Mouse (Mus musculus) limb, embryonic 15.5 days (tissue): ENCODE measurements at regions not wholly inside any gene's neighbourhood (a gene's known extent, or its start where the extent isn't known, plus 50 kb on each side); places are given as distances from the start of the nearest gene placed in this dataset.

ENCODE experiments used
- ATAC-seq: fragments of 200-750 bp; cut with Nextera tagmentation; 2 replicates; pipeline ENCODE4 v1.8.0; 2017; ENCODE audit warnings: low read depth, moderate TSS enrichment; ENCODE audit not compliant: insufficient number of reproducible peaks, low FRiP score, low TSS enrichment
- H3K27ac ChIP-seq: fragments of 300-500 bp; sonication (generic); 2 replicates; pipeline ENCODE4 v1.5.1; 2015; ENCODE audit warnings: moderate library complexity, mild to moderate bottlenecking, inconsistent platforms
- H3K27me3 ChIP-seq: fragments of 300-500 bp; sonication (generic); 2 replicates; pipeline ENCODE4 v1.6.1; 2015; ENCODE audit warnings: inconsistent platforms
- H3K36me3 ChIP-seq: fragments of 300-500 bp; sonication (generic); 2 replicates; pipeline ENCODE4 v1.6.1; 2015; ENCODE audit warnings: inconsistent platforms
- H3K4me1 ChIP-seq: fragments of 300-500 bp; sonication (generic); 2 replicates; pipeline ENCODE4 v1.6.1; 2015; ENCODE audit warnings: inconsistent platforms
- H3K4me2 ChIP-seq: fragments of 300-500 bp; sonication (generic); 2 replicates; pipeline ENCODE4 v1.6.1; 2015; ENCODE audit warnings: mild to moderate bottlenecking, inconsistent platforms
- H3K4me3 ChIP-seq: fragments of 300-500 bp; sonication (generic); 2 replicates; pipeline ENCODE4 v1.5.1; 2015; ENCODE audit warnings: mild to moderate bottlenecking, inconsistent platforms
- H3K9ac ChIP-seq: fragments of 300-500 bp; sonication (generic); 2 replicates; pipeline ENCODE4 v1.6.1; 2015; ENCODE audit warnings: inconsistent platforms
- H3K9me3 ChIP-seq: fragments of 300-500 bp; sonication (generic); 2 replicates; pipeline ENCODE4 v1.6.1; 2016; ENCODE audit warnings: inconsistent platforms
- WGBS: fragments of 180-500 bp; shearing (Covaris S2); methylation state at CpG from one replicate; pipeline ENCODE4 v1.1.7; 2015; 5-methylcytosine and 5-hydroxymethylcytosine counted together

DNA sequence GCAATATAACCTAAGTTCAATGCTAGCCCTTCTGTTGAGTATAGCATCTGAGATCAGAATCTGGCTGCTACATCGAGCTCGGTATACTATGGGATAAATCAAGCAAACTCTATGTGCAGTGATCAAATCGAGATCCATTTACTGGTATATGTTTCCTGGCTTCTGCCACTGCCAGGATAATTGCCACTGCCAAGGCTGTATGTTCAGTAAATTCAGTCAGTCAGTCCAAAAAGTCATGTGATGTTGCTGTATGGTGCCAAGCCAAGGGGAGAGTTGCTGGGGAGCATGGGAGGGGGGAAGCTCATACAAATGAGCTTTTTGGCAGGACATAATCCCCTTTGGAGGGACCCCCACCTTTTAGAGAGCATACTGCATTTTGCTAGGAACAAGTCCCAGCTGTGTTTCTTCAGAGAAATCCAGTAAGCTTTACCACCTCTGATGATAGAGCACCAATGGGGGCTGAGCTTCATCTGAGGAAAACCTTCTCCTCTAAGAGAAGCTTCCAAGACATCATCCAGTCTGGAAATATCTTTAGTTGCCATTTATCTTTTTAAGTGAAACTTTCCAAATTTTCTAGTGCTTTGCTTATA lies 389.3 kb upstream of the Plscr5 start:
- Histone ChIP-seq H3K27me3 (no peaks in the 10 kb centered on the region), H3K9ac (no peak overlapping the region), H3K4me1 (no peaks in the 10 kb centered on the region), H3K36me3 (no peaks in the 10 kb centered on the region), H3K9me3 (no peaks in the 10 kb centered on the region), H3K4me2 (no peak overlapping the region), H3K4me3 (no peak overlapping the region), H3K27ac (no peak overlapping the region)
- ATAC-seq: no peak
- 74% methylated on average over 3 of the region's 3 CpGs for WGBS

DNA sequence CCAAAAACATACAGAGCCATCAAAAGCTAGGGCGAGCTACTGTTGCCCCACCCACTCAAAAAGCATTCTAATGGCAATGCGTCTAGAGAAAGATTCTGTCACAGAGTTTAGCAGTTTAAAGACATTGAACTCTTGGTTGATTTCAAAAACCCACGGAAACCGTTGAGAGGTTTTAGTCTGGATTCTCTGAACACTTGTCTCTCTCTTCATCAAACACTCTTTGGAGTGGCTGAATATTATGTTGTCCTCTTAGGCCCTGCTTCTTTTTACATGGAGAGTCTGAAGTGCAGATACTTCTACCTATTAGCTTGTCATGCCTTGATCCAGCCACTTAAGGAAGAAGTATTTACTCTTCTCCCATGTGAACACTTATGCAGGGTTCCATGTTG lies 393.9 kb upstream of the Plscr5 start:
- 83% methylated on average over 4 of the region's 4 CpGs for WGBS
- H3K4me3 ChIP-seq: no peak overlapping the region
- H3K27ac ChIP-seq: no peak overlapping the region
- no peaks in the 10 kb centered on the region for H3K36me3 ChIP-seq
- no peak overlapping the region for H3K9ac ChIP-seq
- ATAC-seq: no peak
- no peak overlapping the region for H3K4me2 ChIP-seq
- no peaks in the 10 kb centered on the region for H3K9me3 ChIP-seq
- H3K4me1 ChIP-seq: no peaks in the 10 kb centered on the region
- H3K27me3 ChIP-seq: no peaks in the 10 kb centered on the region

DNA sequence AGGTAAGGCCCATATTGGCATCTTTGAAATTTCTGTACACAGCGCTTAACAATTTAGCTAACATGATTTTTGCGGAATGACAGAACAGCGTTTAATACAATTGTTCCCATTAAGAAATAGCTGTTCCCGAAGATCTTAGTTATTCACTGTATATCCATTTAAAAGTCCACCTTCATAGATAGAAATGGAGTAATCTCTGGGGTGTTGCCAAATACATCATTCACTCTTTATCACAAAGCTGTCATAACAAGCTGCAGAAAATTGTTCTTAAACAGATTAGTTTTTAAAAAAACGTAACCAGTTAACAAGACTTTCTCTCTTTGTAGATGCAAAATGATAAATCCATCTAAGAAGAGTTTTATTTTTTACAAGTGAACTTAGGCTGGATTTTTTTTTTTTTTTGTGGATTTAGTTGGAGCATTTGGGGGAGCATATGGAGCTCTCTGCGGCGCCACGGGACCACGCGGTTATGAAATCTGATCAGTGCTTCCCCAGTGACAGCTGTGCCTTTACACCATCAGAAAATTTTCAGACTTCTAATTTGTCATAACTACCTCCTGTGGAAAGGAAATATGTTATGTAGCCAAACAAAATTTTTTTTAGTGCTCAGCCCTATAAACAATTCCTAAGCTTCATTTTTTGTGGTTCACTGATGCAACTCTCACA lies 394.4 kb upstream of the Plscr5 start:
- Histone ChIP-seq H3K9ac (no peak overlapping the region), H3K4me3 (no peak overlapping the region), H3K4me1 (no peaks in the 10 kb centered on the region), H3K27ac (no peak overlapping the region), H3K27me3 (no peaks in the 10 kb centered on the region), H3K4me2 (no peak overlapping the region), H3K36me3 (no peaks in the 10 kb centered on the region), H3K9me3 (no peaks in the 10 kb centered on the region)
- 88% methylated on average over 10 of the region's 10 CpGs for WGBS
- ATAC-seq: no peak

DNA sequence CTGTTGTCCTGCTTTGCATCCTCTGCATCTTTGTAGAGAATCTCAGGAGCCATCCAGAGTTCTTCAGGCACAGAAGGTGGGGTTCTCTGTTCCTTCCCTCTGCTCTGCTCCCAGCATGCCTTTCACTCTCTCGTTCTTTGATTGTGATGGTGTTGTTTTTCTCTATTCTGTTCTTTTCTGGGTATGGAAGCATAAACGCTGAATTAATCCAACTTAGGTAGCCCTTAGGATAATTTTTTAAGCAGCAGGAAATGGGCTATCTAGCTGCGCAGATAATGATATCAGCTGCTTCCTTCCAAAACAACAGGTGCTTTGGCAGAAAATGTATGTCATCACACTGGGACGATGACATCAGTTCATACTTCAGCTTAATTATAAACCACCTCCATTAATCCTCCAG lies 395.8 kb upstream of the Plscr5 start:
- no peak overlapping the region for H3K4me3 ChIP-seq
- ATAC-seq: no peak
- WGBS: 78% methylated on average over 4 of the region's 4 CpGs

DNA sequence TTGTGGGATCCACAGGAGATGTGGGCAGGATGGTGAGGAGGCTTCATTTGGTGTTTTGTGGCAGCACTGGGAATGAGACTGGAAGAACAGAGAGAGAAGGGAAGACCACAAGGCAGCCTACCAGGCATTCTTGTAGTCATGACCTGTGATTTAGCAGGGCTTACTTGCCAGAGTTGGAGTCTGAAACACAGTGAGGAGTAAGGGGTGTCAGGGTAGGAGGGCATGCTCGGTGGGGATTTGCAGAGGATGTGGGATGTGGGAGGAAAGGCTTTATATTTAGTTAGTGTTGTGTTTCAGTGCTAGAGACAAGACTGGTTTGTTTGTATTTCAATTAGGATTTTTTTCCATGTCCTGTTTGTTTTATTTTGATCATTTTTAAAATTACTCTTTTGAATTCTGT lies 387.3 kb upstream of the Zic1 start:
- ATAC-seq: no peak
- 58% methylated on average over 1 of the region's 1 CpGs for WGBS
- H3K27me3 ChIP-seq: no peaks in the 10 kb centered on the region

More for the DNA sequence above, 395.8 kb upstream of the Plscr5 start:
- no peaks in the 10 kb centered on the region for H3K4me1 ChIP-seq
- H3K4me2 ChIP-seq: no peak overlapping the region
- H3K27ac ChIP-seq: no peak overlapping the region
- H3K9ac ChIP-seq: no peak overlapping the region
- no peaks in the 10 kb centered on the region for H3K9me3 ChIP-seq
- H3K27me3 ChIP-seq: no peaks in the 10 kb centered on the region
- no peaks in the 10 kb centered on the region for H3K36me3 ChIP-seq

DNA sequence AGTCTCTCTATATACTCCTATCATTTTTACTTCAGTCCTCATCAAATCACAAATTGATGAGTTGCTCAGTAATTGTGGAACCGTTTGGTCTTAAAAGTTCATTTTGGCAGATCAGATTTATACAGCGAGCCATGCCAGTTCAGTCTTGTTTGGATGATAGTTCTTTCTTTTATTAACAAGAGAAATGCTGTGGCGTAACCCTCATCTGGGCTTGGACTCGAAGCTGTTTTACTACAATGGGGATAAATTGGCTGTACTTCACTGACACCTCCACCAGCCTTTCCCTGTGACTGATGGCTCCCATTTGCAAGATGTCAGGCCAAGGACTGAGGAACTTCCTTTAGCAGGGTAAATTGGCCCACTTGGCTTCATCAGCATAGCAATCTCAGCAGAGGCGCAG lies 345.5 kb upstream of the Zic1 start:
- no peaks in the 10 kb centered on the region for H3K36me3 ChIP-seq
- ATAC-seq: no peak

More for the DNA sequence above, 387.3 kb upstream of the Zic1 start:
- Histone ChIP-seq H3K4me1 (no peaks in the 10 kb centered on the region), H3K27ac (no peak overlapping the region), H3K9ac (no peak overlapping the region), H3K4me3 (no peak overlapping the region), H3K4me2 (no peak overlapping the region), H3K9me3 (no peaks in the 10 kb centered on the region), H3K36me3 (no peaks in the 10 kb centered on the region)

DNA sequence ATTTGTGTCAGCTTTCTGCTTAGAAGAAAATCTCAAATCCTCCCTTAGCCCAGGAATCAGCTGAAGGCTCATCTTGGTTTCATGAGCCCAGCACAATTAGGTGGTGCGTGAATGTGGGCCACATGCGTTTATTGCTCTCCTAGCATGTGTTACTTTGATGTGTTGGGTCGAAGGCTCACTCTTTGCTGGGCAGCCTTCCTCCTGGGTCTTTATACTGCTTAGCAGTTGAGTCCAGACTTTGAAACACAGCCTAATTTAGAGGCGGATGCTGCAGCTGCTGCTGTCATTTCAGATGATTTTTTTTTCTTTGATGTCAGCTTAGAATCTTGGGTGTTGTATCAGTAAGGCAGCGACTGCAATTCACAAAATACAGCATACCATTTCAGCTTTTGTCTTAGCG lies 315.2 kb upstream of the Zic1 start:
- Histone ChIP-seq H3K36me3 (no peaks in the 10 kb centered on the region), H3K27me3 (no peaks in the 10 kb centered on the region), H3K4me1 (no peaks in the 10 kb centered on the region), H3K9ac (no peak overlapping the region), H3K4me2 (no peak overlapping the region), H3K9me3 (no peaks in the 10 kb centered on the region), H3K27ac (no peak overlapping the region), H3K4me3 (no peak overlapping the region)
- no peak for ATAC-seq
- 37% methylated on average over 6 of the region's 6 CpGs for WGBS

More for the DNA sequence above, 345.5 kb upstream of the Zic1 start:
- Histone ChIP-seq H3K4me2 (no peak overlapping the region), H3K4me3 (no peak overlapping the region), H3K27me3 (no peaks in the 10 kb centered on the region), H3K27ac (no peak overlapping the region), H3K9ac (no peak overlapping the region), H3K4me1 (no peaks in the 10 kb centered on the region), H3K9me3 (no peaks in the 10 kb centered on the region)
- 71% methylated on average over 5 of the region's 5 CpGs for WGBS

DNA sequence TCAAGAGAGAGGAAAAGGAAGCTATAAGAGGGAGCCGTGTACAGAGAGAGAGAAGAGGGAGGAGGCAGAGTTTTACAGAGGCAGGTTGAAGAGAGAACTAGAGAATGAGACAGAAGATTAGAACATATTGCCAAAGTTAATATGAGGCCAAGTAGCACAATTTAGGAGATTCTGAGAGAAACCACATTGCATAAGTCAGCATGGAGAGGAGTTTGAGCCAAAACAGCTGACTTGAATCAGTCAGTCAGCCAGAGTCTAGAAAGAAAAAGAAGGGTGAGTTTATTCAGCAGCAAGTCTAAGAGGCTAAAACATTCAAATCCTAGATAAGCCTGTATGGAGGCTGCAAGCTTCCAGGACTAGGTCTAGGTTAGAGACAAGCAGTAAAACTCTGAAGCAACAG lies 301.1 kb upstream of the Zic1 start:
- no peaks in the 10 kb centered on the region for H3K36me3 ChIP-seq
- H3K27ac ChIP-seq: no peak overlapping the region
- H3K27me3 ChIP-seq: no peaks in the 10 kb centered on the region
- no peak for ATAC-seq
- H3K9me3 ChIP-seq: no peaks in the 10 kb centered on the region
- no peak overlapping the region for H3K4me3 ChIP-seq
- H3K4me2 ChIP-seq: no peak overlapping the region
- 60% methylated on average over 1 of the region's 1 CpGs for WGBS
- no peak overlapping the region for H3K9ac ChIP-seq
- H3K4me1 ChIP-seq: no peaks in the 10 kb centered on the region

DNA sequence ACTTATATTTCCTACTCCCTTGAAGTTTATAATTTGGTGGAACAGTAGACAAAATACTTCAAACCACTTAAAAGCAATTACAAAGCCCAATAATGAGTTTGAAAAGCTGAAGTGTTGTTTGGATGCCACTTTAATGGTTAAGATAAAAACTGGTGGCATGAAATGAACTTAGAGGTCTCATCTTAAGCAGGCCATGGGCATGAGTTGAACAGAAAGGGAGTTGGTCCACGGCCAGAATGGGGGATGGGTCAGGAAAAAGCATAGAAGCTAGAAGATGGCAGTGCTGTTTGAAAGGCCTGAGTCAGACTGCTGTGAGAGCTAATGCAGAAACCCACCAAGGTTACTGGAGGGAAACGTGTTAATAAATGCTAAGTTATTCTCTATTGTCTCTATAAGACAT lies 294.5 kb upstream of the Zic1 start:
- H3K36me3 ChIP-seq: no peaks in the 10 kb centered on the region
- no peak for ATAC-seq
- no peaks in the 10 kb centered on the region for H3K9me3 ChIP-seq
- H3K9ac ChIP-seq: no peak overlapping the region
- no peaks in the 10 kb centered on the region for H3K4me1 ChIP-seq
- 55% methylated on average over 2 of the region's 2 CpGs for WGBS
- H3K27me3 ChIP-seq: no peaks in the 10 kb centered on the region
- no peak overlapping the region for H3K27ac ChIP-seq
- no peak overlapping the region for H3K4me3 ChIP-seq
- H3K4me2 ChIP-seq: no peak overlapping the region

DNA sequence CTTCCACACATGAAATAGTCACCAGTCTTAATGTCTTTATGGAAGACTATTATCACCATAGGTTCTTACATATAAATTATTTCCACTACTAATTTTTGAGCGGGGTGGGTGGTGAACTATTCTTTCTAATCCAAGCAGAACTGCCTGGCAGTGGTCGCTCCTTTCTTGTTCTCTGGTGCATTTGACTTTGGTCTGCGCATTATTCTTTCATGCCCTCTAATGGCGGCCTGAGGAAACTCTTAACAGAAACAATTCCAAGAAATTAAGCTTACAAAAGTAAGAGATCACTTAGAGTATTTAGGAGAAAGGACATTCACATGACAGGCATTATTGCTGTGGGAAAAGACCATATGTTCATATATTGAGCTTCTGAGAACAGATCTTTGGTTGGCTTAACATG lies 288.5 kb upstream of the Zic1 start:
- Histone ChIP-seq H3K4me1 (no peaks in the 10 kb centered on the region), H3K36me3 (no peaks in the 10 kb centered on the region), H3K4me3 (no peak overlapping the region), H3K27ac (no peak overlapping the region), H3K4me2 (no peak overlapping the region), H3K9me3 (no peaks in the 10 kb centered on the region), H3K9ac (no peak overlapping the region), H3K27me3 (no peaks in the 10 kb centered on the region)
- ATAC-seq: no peak
- 42% methylated on average over 4 of the region's 4 CpGs for WGBS

DNA sequence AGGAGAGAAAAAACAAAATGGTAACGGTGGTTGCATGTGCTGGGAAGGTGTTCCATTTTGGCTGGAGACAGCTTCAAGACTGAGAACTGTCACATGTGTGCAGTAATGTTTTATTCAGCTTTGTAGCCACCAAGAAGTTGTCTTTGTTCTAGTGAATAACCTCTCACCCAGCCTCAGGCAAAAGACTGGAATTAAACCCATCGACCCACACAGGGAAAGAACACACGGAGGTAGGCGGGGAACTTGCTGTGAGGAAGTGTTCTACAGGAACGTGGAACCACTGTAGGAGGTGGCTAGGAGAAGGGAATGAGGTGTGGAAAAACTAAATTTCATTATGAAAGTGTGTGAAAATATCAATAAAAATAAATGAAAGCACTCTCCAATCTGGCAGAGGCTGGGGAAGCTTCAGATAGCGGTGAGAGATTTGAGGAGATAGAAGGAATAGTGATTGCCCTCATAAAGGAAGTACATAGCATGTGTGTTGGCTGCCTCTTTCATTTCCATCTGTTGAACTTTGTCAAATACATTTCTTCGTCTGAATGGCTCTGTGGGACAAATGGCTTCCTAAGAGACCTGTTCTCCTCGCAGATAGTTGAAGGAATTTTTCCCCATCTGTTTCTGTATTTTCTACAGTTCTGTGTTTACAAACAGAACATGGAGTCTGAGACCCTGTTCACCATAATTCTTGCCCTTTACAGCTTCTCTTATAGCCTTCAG lies 286.9 kb upstream of the Zic1 start:
- Histone ChIP-seq H3K36me3 (no peaks in the 10 kb centered on the region), H3K4me1 (no peaks in the 10 kb centered on the region), H3K9ac (no peak overlapping the region), H3K27me3 (no peaks in the 10 kb centered on the region), H3K27ac (no peak overlapping the region), H3K4me3 (no peak overlapping the region), H3K4me2 (no peak overlapping the region), H3K9me3 (no peaks in the 10 kb centered on the region)
- ATAC-seq: no peak
- WGBS: 53% methylated on average over 8 of the region's 8 CpGs

DNA sequence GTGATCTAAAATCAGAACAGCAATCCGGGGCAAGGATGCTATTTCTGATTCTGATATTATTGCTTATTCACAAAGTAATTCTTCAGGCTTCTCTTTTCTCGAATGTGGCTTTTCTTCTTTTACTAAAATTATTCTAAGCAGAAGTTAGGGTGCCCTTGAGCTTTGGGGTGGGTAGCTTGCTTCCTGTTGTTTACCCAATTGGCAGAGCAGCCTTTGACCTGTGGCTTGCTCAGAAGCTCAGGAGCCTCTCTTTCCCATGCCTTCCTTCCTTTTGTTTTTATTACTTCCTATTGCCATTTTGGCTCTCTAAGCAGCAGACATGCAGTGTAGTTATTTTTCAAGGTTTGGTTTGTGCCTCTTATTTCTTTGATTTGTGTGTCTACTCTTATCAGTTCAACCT lies 244.8 kb upstream of the Zic1 start:
- WGBS: 79% methylated on average over 2 of the region's 2 CpGs
- Histone ChIP-seq H3K27ac (no peak overlapping the region), H3K4me1 (no peaks in the 10 kb centered on the region), H3K4me3 (no peak overlapping the region), H3K9me3 (no peaks in the 10 kb centered on the region), H3K4me2 (no peak overlapping the region), H3K9ac (no peak overlapping the region), H3K27me3 (no peaks in the 10 kb centered on the region), H3K36me3 (no peaks in the 10 kb centered on the region)
- no peak for ATAC-seq
